Mouse (Mus musculus) cortical plate, adult 2 months (tissue): ENCODE data around the gene Hist1h2bc.

Experiments used
- CTCF ChIP-seq: fragments of 200-500 bp; IDR thresholded peaks from 2 replicates; pipeline ENCODE4 v1.5.1; 2011; ENCODE audit warnings: mild to moderate bottlenecking, control low read depth, low read length; ENCODE audit not compliant: insufficient read depth; ENCODE audit errors: extremely low read depth
- POLR2A ChIP-seq: fragments of 200-500 bp; IDR thresholded peaks from 2 replicates; pipeline ENCODE4 v1.6.1; 2011; ENCODE audit warnings: mild to moderate bottlenecking, low read length, control low read depth; ENCODE audit not compliant: insufficient read depth; ENCODE audit errors: extremely low read depth

- TF ChIP-seq POLR2A (no peak), CTCF (no peak)
Observed at GRCm38 (mm10) chr13:23708041-23708440, 24.0 kb downstream of the Hist1h2bc start.
